ENCODE assay signal across 8 mouse cellular contexts in the genomic region with DNA sequence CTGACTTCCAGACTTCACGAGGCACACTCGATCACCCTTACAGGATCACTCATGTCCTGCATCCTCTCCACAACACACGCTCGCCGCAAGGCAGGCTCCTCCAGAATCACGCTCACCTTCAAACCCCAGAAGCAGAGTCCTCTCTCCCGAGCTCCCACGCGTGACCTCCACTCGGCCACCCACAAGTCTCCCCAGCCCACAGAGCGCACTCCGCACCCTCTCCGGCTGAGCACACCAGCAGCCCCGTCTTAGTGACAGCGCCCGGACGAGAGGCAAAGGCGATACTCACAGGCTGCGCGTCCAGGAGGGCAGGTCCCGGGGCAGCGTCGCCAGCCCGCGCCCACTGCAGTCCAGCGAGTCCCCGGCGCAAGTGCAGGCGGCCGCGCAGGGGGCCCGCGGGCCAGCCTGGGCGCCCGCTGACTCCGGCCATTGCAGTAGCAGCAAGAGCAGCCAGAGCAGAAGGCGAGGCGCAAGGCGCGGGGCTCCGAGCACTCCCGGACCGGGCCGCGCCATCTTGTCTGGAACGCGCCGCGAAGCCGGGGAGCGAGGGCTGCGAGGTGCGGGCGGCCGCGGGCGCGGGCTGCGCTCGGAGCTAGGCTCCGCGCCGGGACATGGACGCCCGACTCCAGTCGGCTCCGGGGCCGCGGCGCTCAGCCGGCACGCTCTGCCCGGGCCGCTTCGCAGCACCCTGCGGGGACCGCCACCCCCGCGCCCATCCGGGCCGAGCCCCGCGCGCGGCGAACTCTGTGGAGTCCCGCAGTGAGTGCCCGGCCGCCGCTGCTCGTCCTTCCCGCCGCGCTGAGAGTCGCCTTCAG. TPM values are rescaled to one million over a fixed set of nuclear protein-coding genes. Genes with fewer than 3 reads are reported as not detected.
DNase-seq lines count a peak whose midpoint lies in the region; ATAC-seq and TF ChIP-seq lines count a peak whose summit lies in the region.

No protein-coding gene starts in this region.

- peak; percentile 27 for ATAC-seq in lung, postnatal 0 days

- H3K27me3 ChIP-seq in kidney, adult 2 months (replicated peaks; ENCODE audit: control insufficient read depth, insufficient read depth, low read length) = no peaks in the 10 kb centered on the region
- H3K27me3 ChIP-seq in lung, postnatal 0 days (replicated peaks; ENCODE audit: insufficient read depth, low read length) = no peaks in the 10 kb centered on the region

- H3K4me3 ChIP-seq in ES-E14 (ENCODE audit: insufficient read depth in 1 of 2, low read depth in 1 of 2, low read length in 2 of 2, poor library complexity in 1 of 2, severe bottlenecking in 1 of 2) = peak overlapping the region; percentile 72 to 87
- H3K4me3 ChIP-seq in kidney, adult 2 months (ENCODE audit: insufficient read depth, low read depth, low read length) = peak overlapping the region; percentile 87
- H3K4me3 ChIP-seq in lung, postnatal 0 days (ENCODE audit: low read depth, low read length) = peak overlapping the region; percentile 70

- no peaks in the 10 kb centered on the region for H3K9me3 ChIP-seq in ES-E14 (ENCODE audit: control insufficient read depth, insufficient read depth, low read depth, low read length)
- no peaks in the 10 kb centered on the region for H3K9me3 ChIP-seq in lung, postnatal 0 days (ENCODE audit: low read length)

- in situ Hi-C loops in ES-E14 (cut with MboI; ENCODE audit: low sequenced_read_pairs in 2 of 2, unreplicated experiment in 2 of 2) = no loop called here

- TF ChIP-seq POLR2A in kidney, adult 2 months (IDR thresholded peaks at IDR 0.05; ENCODE audit: low read depth, low read length) = no peak

- H3K4me1 ChIP-seq in ES-E14 (ENCODE audit: control insufficient read depth in 2 of 2, insufficient read depth in 2 of 2, low read length in 2 of 2, poor library complexity in 1 of 2) = peaks cover 7 to 9% of the 10 kb centered on the region in 2 experiments
- H3K4me1 ChIP-seq in kidney, adult 2 months (ENCODE audit: control insufficient read depth, insufficient read depth, low read length) = peaks cover 5% of the 10 kb centered on the region; the same call in 1 of the 2 replicates
- peaks cover 4% of the 10 kb centered on the region; the same call in 1 of the 2 replicates for H3K4me1 ChIP-seq in lung, postnatal 0 days (ENCODE audit: insufficient read depth, low read depth, low read length)

- DNase-seq in 3134 (ENCODE audit: extremely low read depth, insufficient read length, low spot score) = peak; percentile 65
- no peak for DNase-seq in ES-E14 (ENCODE audit: low read depth, low spot score)
- peak; percentile 60 to 69 for DNase-seq in cerebellum, postnatal 14 days
- DNase-seq in gastrocnemius, postnatal 4 days (ENCODE audit: low spot score in 2 of 2) = peak; percentile 37 to 69
- peak; percentile 51 for DNase-seq in kidney, adult 2 months
- DNase-seq in lung, postnatal 0 days (ENCODE audit: low spot score) = peak; percentile 48
- peak; percentile 48 for DNase-seq in right cerebral cortex, postnatal 25 days
- no peak for DNase-seq in ovary, postnatal 10 days (ENCODE audit: low spot score)

- no peaks in the 10 kb centered on the region for H3K36me3 ChIP-seq in ES-E14 (ENCODE audit: control insufficient read depth, insufficient read depth, low read length, poor library complexity, severe bottlenecking)
- H3K36me3 ChIP-seq in kidney, adult 2 months (ENCODE audit: control insufficient read depth, insufficient read depth, low read length) = no peaks in the 10 kb centered on the region
- H3K36me3 ChIP-seq in lung, postnatal 0 days (ENCODE audit: insufficient read depth, low read length) = no peaks in the 10 kb centered on the region

- H3K4me2 ChIP-seq in lung, postnatal 0 days (replicated peaks; ENCODE audit: low read depth, low read length) = peak overlapping the region; percentile 93

- no peak for TF ChIP-seq EP300 in lung, postnatal 0 days (IDR thresholded peaks at IDR 0.05)

- under 1% methylated on average over 95 of the region's 95 CpGs for WGBS in kidney, adult 2 months
- WGBS in lung, postnatal 0 days = under 1% methylated on average over 60 of the region's 95 CpGs

- no peak overlapping the region for H3K27ac ChIP-seq in ES-E14 (ENCODE audit: insufficient read depth, low read depth, low read length, poor library complexity, severe bottlenecking)
- H3K27ac ChIP-seq in kidney, adult 2 months (ENCODE audit: insufficient read depth, low read depth, low read length) = peak overlapping the region; percentile 20
- H3K27ac ChIP-seq in lung, postnatal 0 days (ENCODE audit: low read length) = peak overlapping the region; percentile 75

- no peak for TF ChIP-seq CTCF in kidney, adult 2 months (conservative IDR thresholded peaks at IDR 0.05; ENCODE audit: insufficient read depth, insufficient read length, low read depth, low read length)
- no peak for TF ChIP-seq CTCF in lung, postnatal 0 days (IDR thresholded peaks at IDR 0.05)

- H3K9ac ChIP-seq in ES-E14 (ENCODE audit: insufficient read depth, low read depth, low read length, poor library complexity, severe bottlenecking) = peak overlapping the region; percentile 80
- peak overlapping the region; percentile 54 for H3K9ac ChIP-seq in lung, postnatal 0 days (replicated peaks; ENCODE audit: low read depth)

TF ChIP-seq in ES-E14, 5 proteins besides CTCF, POLR2A, EP300 and RAD21:
- TF ChIP-seq ZNF384 (IDR thresholded peaks at IDR 0.05; ENCODE audit: low read depth, low read length) (no peak), HCFC1 (IDR thresholded peaks at IDR 0.05; ENCODE audit: borderline replicate concordance, insufficient read depth, low read length) (no peak), MAFK (IDR thresholded peaks at IDR 0.05; ENCODE audit: insufficient read depth, low read depth, low read length) (no peak), ZC3H11A (IDR thresholded peaks at IDR 0.05; ENCODE audit: borderline replicate concordance, low read depth, low read length) (no peak), CHD2 (IDR thresholded peaks at IDR 0.05; ENCODE audit: low read depth, low read length) (no peak)

RNA-seq across cellular contexts. Expression of a gene that starts 0.6 kb away (rescaled TPM):
- total RNA-seq in ES-E14 (2012; rRNA removed) = 19.1 and 37.5 TPM in 2 replicates
- 10 to 100 TPM; 75.3 to 82.6 TPM for total RNA-seq in gastrocnemius, postnatal 4 days (2021)
- polyA plus RNA-seq in kidney, adult 2 months (2012; rRNA removed) = 12.1 and 14.1 TPM in 2 replicates
- polyA plus RNA-seq in lung, postnatal 0 days (2015; fragmentation: Nextera tagmentation; extraction: Ambion mirVana) = 8.1 and 9.2 TPM in 2 replicates

Comparison
In these comparisons a context has a peak if more than half of its experiments do, and no peak if none do; other contexts are left out.
1. DNase-seq: peak in 3134 (single experiment), cerebellum, postnatal 14 days (2 of 2), gastrocnemius, postnatal 4 days (2 of 2), kidney, adult 2 months (single experiment), lung, postnatal 0 days (single experiment) and right cerebral cortex, postnatal 25 days (single experiment); none in ES-E14 (single experiment) and ovary, postnatal 10 days (single experiment).
2. Peak in every context shown above with its lines, with median percentiles within 50 percentile points of each other: H3K4me3 ChIP-seq.